Mouse (Mus musculus): ENCODE measurements at regions not wholly inside any gene's neighbourhood (a gene's known extent, or its start where the extent isn't known, plus 50 kb on each side); places are given as distances from the start of the nearest gene placed in this dataset.

- DNase-seq (ENCODE audit: low spot score in 2 of 2): no peak
These were observed 145.7 kb downstream of the Tle3 start for GRCm38 (mm10) chr9:61517906-61518305.

- DNase-seq (ENCODE audit: low spot score in 2 of 2): no peak
These were observed 139.3 kb downstream of the Tle3 start for GRCm38 (mm10) chr9:61511436-61511835.

GRCm38 (mm10) chr9:61510217-61510893 is 138.2 kb downstream of the Tle3 start:
- no peak for DNase-seq (ENCODE audit: low spot score in 2 of 2)

GRCm38 (mm10) chr9:61509591-61510191 is 137.5 kb downstream of the Tle3 start:
- DNase-seq (ENCODE audit: low spot score in 2 of 2): no peak

- DNase-seq (ENCODE audit: low spot score in 2 of 2): peak in 1 of 2 experiments; percentile 9
These were observed 136.9 kb downstream of the Tle3 start for GRCm38 (mm10) chr9:61509091-61509490.

GRCm38 (mm10) chr9:61500851-61501250 is 128.7 kb downstream of the Tle3 start:
- no peak for DNase-seq (ENCODE audit: low spot score in 2 of 2)

- DNase-seq (ENCODE audit: low spot score in 2 of 2): no peak
These were observed 120.7 kb downstream of the Tle3 start for GRCm38 (mm10) chr9:61492896-61493295.

- no peak for DNase-seq (ENCODE audit: low spot score in 2 of 2)
These were observed 119.1 kb downstream of the Tle3 start for GRCm38 (mm10) chr9:61491131-61491712.

GRCm38 (mm10) chr9:61489983-61490382 is 117.8 kb downstream of the Tle3 start:
- DNase-seq (ENCODE audit: low spot score in 2 of 2): no peak

GRCm38 (mm10) chr9:61489147-61489546 is 117.0 kb downstream of the Tle3 start:
- no peak for DNase-seq (ENCODE audit: low spot score in 2 of 2)

- no peak for DNase-seq (ENCODE audit: low spot score in 2 of 2)
These were observed 115.7 kb downstream of the Tle3 start for GRCm38 (mm10) chr9:61487824-61488223.

GRCm38 (mm10) chr9:61487146-61487545 is 115.0 kb downstream of the Tle3 start:
- no peak for DNase-seq (ENCODE audit: low spot score in 2 of 2)

GRCm38 (mm10) chr9:61484391-61484790 is 112.2 kb downstream of the Tle3 start:
- no peak for DNase-seq (ENCODE audit: low spot score in 2 of 2)

GRCm38 (mm10) chr9:61479626-61480025 is 107.5 kb downstream of the Tle3 start:
- no peak for DNase-seq (ENCODE audit: low spot score in 2 of 2)

- DNase-seq (ENCODE audit: low spot score in 2 of 2): no peak
These were observed 106.7 kb downstream of the Tle3 start for GRCm38 (mm10) chr9:61478862-61479261.

GRCm38 (mm10) chr9:61476351-61476750 is 104.2 kb downstream of the Tle3 start:
- no peak for DNase-seq (ENCODE audit: low spot score in 2 of 2)

GRCm38 (mm10) chr9:61470815-61471505 is 98.8 kb downstream of the Tle3 start:
- no peak for DNase-seq (ENCODE audit: low spot score in 2 of 2)

GRCm38 (mm10) chr9:61468897-61469509 is 96.8 kb downstream of the Tle3 start:
- no peak for DNase-seq (ENCODE audit: low spot score in 2 of 2)

GRCm38 (mm10) chr9:61468368-61468848 is 96.2 kb downstream of the Tle3 start:
- DNase-seq (ENCODE audit: low spot score in 2 of 2): no peak

Measured in gastrocnemius, adult 8-10 months (tissue).